Mouse (Mus musculus): Measurements from ENCODE around the gene Stbd1.

Gene Stbd1

GRCm38 (mm10) chr5:92602691-92603690 lies at the start of gene Stbd1:
Gene Stbd1 (plus strand): TSS chr5:92603041.
- peak; percentile 53 for DNase-seq

DNA sequence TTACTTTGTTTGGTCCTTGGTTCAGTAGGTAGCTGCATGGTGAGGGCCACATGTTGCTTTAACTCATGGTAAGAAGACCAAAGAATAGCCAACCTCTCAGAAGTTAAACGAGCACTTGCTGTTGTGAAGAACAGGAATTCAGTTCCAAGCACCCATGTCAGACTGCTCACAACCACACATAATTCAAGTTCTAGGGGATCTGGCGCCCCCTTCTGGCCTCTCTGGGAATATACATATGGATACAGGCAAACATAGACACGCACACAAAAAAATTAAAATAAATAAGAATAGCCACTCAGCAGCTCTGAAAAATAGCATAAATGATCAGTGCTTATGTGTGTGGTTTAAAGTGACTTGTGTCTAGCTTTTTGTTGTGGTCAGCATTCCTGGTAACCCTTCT lies 48.9 kb upstream of the Stbd1 start:
- peak; percentile 55 for DNase-seq

- DNase-seq, result no peak
Measured at GRCm38 (mm10) chr5:92554443-92554842, 48.4 kb upstream of the Stbd1 start.

DNA sequence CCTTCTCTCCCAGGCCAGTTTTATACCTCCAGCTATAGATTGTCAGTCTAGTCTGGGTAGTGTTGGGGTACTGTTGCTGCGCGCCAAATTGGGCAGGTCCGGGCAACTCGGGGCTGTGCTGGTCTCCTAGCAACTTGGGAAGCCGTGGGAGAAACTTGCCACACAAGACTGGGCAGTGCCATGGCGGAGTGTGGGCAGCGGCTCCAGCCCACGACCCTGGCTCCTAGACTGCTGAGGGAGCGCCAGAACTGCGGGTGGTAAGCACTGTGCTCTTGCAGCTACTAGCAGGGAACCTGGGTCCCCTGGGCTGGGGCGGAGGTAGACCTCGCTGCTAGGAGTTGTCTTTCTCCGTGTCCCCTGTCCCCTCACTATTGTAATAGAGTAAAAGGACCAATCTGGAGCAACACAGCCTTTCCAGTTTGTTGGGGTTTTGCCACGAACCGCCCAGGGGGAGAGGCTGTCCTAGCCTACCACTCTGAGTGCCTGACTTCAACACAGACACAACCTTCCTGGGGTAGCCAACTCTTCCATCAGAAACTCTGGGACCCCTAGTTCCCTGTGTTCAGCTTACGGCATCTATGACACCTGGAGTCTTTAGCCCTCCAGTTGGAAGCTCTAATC lies 47.8 kb upstream of the Stbd1 start, which contains the start of gene Fam47e:
Fam47e (plus strand) TSS at position 179 of the 621 bp plus-strand sequence.
- no peak for DNase-seq

GRCm38 (mm10) chr5:92555905-92556304 lies 46.9 kb upstream of the Stbd1 start:
- no peak for DNase-seq

DNA sequence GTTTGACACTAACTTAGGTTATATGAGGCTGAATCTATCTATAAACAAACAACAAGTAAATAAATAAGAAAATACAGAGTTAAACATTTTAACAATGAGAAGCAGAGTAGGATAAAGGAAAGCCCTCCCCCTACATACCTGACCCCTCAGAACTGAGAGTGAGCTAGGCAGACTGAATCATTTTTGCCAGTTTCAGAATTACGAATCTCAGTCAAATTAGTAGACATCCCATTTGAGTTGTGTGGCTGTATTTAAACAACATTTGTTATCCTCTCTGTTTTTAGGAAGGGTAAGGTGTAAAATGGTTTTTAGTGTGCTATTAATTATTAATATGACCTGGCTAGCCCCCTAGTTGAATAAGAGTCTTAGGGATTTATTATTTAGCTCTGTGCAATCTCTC lies 45.3 kb upstream of the Stbd1 start:
- no peak for DNase-seq

GRCm38 (mm10) chr5:92560201-92560600 lies 42.6 kb upstream of the Stbd1 start:
- DNase-seq, result no peak

GRCm38 (mm10) chr5:92562002-92562401 lies 40.8 kb upstream of the Stbd1 start:
- no peak for DNase-seq

DNA sequence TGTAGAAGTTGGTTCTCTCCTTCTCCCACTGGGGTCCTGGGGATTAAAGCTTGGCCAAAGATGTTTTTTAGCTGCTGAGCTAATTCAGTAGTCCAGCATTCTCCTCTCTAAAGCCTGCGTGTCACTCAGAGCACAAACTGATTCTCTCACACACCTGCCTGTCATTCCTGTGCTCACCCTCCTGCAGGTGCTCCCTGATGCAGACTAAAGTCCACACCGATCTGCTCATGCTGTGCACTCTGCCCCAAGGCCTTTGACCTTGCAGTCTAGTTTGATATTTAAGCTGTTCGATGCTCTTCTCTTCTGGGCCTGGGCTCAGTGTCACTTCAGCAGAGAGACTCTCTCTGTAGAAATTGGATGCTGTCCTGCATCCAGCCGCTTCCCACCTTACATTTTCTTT lies 31.6 kb upstream of the Stbd1 start:
- DNase-seq, result no peak

GRCm38 (mm10) chr5:92579559-92579958 lies 23.3 kb upstream of the Stbd1 start:
- no peak for DNase-seq

DNA sequence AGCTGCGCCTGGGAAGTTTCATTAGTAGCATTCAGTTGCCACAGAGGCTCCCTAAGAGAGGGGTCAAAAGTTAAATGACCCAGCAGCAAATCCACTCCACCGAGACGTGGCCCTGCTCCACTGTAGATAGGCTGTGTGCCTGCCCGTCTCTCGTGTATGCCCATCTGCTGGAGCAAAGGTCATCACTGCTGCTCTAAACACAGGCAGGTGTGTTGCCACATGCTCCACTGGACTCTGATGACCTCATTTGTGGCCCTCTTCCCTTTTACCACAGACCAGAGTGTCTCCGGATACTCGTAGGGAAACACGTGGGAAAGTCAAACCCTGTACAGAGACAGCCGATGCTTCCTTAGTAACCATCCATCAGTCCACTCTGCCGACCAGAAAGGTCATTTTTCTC lies 16.9 kb upstream of the Stbd1 start:
- DNase-seq, result no peak

DNA sequence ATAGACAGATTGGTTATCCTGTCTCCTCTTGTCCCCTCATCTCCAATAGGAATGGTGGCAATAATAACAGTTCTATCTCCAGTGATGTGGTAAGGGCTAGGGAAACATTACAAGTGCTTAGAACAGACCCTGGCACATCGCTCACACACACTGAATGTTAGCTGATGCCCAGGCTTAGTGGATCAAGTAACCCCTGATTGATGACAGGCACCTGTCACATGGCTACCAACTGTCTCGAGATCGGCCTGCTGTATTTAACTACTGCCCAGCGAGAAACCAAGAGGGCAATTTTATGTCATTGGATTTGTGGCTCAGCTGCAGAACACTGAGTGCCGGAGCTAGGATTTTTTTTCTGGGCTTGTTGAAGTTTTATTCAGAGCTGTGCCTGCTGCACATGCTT lies 7.8 kb upstream of the Stbd1 start:
- DNase-seq, result no peak

GRCm38 (mm10) chr5:92596865-92597264 lies 6.0 kb upstream of the Stbd1 start:
- DNase-seq, result no peak

DNA sequence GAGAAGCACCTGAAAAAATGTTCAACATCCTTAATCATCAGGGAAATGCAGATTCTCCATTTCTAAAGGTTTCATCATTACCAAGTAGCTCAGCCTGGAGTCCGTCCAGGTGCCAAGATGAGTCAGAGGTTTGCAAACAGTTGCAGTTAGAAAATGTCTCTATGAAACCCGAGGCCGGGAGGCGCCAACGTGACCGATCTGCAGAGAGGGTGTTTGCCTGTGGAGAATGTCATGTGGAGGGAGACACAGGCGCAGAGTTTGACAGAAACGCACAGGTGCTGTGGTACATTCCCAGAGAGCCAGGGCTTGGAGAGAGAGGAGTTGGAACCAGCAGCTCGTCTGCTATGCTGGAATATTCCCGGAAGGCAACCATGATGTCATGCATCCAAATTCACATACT lies 3.8 kb upstream of the Stbd1 start:
- no peak for DNase-seq

- DNase-seq, result no peak
Measured at GRCm38 (mm10) chr5:92604452-92605247, 1.8 kb downstream of the Stbd1 start.

GRCm38 (mm10) chr5:92607492-92608229 lies 4.8 kb downstream of the Stbd1 start:
- no peak for DNase-seq

GRCm38 (mm10) chr5:92612756-92613155 lies 9.9 kb downstream of the Stbd1 start:
- DNase-seq, result no peak

- no peak for DNase-seq
Measured at GRCm38 (mm10) chr5:92621883-92622282, 19.0 kb downstream of the Stbd1 start.

DNA sequence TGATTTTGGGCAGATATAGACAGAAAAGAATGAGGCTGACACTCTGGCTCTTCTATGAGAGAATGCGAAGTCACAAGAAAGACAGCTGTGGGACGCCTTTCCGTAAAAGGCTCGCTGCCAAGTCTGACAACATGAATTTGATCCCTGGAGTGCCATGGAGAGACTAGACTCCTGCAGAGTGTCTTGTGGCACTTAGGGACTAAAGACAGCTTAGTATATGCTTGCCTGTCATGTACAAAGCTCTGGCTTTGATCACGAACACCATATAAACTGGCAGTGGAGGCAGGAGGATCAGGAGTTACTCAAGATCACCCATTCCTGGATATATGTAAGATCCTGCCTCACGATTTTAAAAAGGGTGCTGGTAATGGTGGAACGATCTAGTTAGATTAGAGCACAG lies 25.1 kb downstream of the Stbd1 start:
- DNase-seq, result no peak

DNA sequence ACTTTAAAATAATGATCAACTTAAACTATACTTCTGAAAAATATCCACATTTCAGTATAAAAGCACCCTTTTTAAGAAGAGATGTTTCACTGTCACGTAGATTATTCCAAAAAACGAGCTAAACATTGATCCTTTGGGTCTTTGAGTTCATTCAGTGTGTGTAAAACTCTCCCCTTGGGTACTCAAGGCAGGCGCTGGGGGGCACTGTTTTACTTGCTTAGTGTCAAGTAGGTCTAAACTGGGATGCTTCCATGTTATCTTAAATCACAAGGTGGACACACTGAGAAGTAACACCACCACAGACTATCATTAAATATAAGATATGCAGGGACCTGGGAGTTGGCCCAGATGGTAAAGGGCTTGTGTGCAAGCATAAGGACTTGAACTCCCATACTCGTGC lies 30.7 kb downstream of the Stbd1 start:
- peak; percentile 39 for DNase-seq

DNA sequence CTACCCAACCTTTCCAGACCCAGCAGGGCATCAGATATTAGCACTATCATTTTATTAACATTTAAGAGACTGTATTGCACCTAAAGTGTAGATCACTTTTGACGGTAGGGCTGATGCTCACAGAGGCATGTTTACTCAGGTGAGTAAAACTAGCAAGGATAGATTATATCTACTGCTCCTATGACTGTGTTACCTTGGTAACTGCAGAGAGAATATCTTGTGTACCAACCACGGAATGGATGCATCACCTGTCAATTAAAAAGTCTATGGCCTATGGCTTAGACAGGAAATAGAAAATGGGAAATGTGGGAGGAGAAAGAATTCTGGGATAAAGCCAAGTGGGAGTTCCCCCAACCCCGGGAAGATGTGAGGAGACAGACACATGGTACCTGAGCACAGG lies 32.1 kb downstream of the Stbd1 start:
- DNase-seq, result no peak

GRCm38 (mm10) chr5:92635891-92636290 lies 33.0 kb downstream of the Stbd1 start:
- no peak for DNase-seq

GRCm38 (mm10) chr5:92640861-92641260 lies 38.0 kb downstream of the Stbd1 start:
- no peak for DNase-seq

Measured in thymus, postnatal 4 days (tissue).